Comparison of ENCODE assay signal across 14 mouse cellular contexts in the genomic region with DNA sequence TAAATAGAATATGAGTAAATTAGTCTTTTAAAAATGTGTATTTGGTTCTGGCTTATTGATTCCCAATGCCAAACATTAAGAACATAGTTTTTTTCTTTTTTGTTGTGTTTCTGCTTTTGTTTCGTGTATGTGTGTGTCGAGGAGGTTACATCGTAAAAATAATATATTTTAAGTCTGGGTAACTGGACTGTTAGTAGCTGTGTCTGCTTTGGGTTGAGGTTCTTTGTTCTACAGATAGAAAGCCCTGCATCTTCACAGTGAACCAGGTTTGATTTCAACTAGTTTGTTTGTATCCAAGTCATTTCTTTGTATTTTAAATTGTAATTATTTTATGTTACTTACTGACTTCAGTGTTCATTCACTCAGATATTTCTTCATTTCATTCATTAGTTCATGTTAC. TPM values are rescaled to one million over a fixed set of nuclear protein-coding genes. Genes with fewer than 3 reads are reported as not detected.
DNase-seq lines count a peak whose midpoint lies in the region; ATAC-seq and TF ChIP-seq lines count a peak whose summit lies in the region.
"Had no signal": no experiment of that assay in that cellular context is flagged by ENCODE, and none has a peak within 500 bp of the region (broad histone marks: within the 10 kb centered on the region; RNA-seq: fewer than 3 reads in every experiment).

No protein-coding gene starts in this region.

- 0 out of 2 replicates have a peak overlapping the region, but pooled peaks have one; percentile 60 for H3K4me3 ChIP-seq in heart, embryonic 13.5 days
- H3K4me3 ChIP-seq in midbrain, embryonic 13.5 days (replicated peaks), result peak overlapping the region; percentile 52
- H3K4me3 ChIP-seq in midbrain, embryonic 10.5 days, result no peak overlapping the region
- H3K4me3 ChIP-seq in hindbrain, postnatal 0 days (ENCODE audit: low read length), result peak overlapping the region; percentile 41; the same call in 1 of the 2 replicates
- H3K4me3 ChIP-seq: gastrocnemius, adult 2 months had no signal

- no peak overlapping the region for H3K9ac ChIP-seq in heart, embryonic 13.5 days
- H3K9ac ChIP-seq in midbrain, embryonic 13.5 days (replicated peaks), result peak overlapping the region; percentile 75; the same call in 1 of the 2 replicates
- no peak overlapping the region; the same call in 1 of the 2 replicates for H3K9ac ChIP-seq in hindbrain, postnatal 0 days (replicated peaks; ENCODE audit: low read length)

- peak overlapping the region; percentile 65 for H3K4me2 ChIP-seq in heart, embryonic 13.5 days
- H3K4me2 ChIP-seq in midbrain, embryonic 13.5 days (replicated peaks), result peak overlapping the region; percentile 48
- peak overlapping the region; percentile 56 for H3K4me2 ChIP-seq in hindbrain, postnatal 0 days (ENCODE audit: low read depth, low read length)
- H3K4me2 ChIP-seq: liver, embryonic 11.5 days had no signal

- no peak overlapping the region for H3K27ac ChIP-seq in heart, embryonic 13.5 days (replicated peaks)
- H3K27ac ChIP-seq in midbrain, embryonic 13.5 days, result peak overlapping the region; percentile 92
- H3K27ac ChIP-seq in midbrain, embryonic 10.5 days (replicated peaks), result no peak overlapping the region
- no peak overlapping the region for H3K27ac ChIP-seq in hindbrain, postnatal 0 days
- H3K27ac ChIP-seq: gastrocnemius, adult 2 months had no signal

- TF ChIP-seq CTCF in hindbrain, postnatal 0 days (IDR thresholded peaks at IDR 0.05; ENCODE audit: low read depth), result no peak

- peaks cover 7% of the 10 kb centered on the region for H3K36me3 ChIP-seq in heart, embryonic 13.5 days
- H3K36me3 ChIP-seq in midbrain, embryonic 13.5 days, result no peaks in the 10 kb centered on the region
- H3K36me3 ChIP-seq in midbrain, embryonic 10.5 days, result no peaks in the 10 kb centered on the region
- H3K36me3 ChIP-seq in hindbrain, postnatal 0 days (ENCODE audit: insufficient read depth, low read length), result no peaks in the 10 kb centered on the region

- no peak for DNase-seq in heart, postnatal 36 days
- no peak for DNase-seq in midbrain, embryonic 10.5 days (ENCODE audit: low spot score)
- DNase-seq in hindbrain, postnatal 0 days (ENCODE audit: low spot score), result no peak
- DNase-seq in kidney, adult 18-20 months, result no peak
- no peak for DNase-seq in lung, adult 18-20 months
- DNase-seq: gastrocnemius, adult 2 months; kidney, adult 9 months; thymus, postnatal 25 days had no signal

- intact Hi-C loops in heart, postnatal 36 days (cut with DNase I), result loop anchor here (10.0 kb wide), 1 partner anchor 339 kb away; no protein-coding TSS in a partner anchor

- no peaks in the 10 kb centered on the region for H3K27me3 ChIP-seq in heart, embryonic 13.5 days (replicated peaks)
- H3K27me3 ChIP-seq in midbrain, embryonic 13.5 days, result no peaks in the 10 kb centered on the region
- H3K27me3 ChIP-seq in midbrain, embryonic 10.5 days (ENCODE audit: low read depth, poor library complexity, severe bottlenecking), result no peaks in the 10 kb centered on the region
- H3K27me3 ChIP-seq in hindbrain, postnatal 0 days (ENCODE audit: insufficient read depth, low read length), result no peaks in the 10 kb centered on the region
- H3K27me3 ChIP-seq: CH12.LX had no signal

- ATAC-seq in heart, embryonic 13.5 days (ENCODE audit: extremely low read depth, insufficient number of reproducible peaks, low FRiP score, low TSS enrichment), result no peak
- 0 out of 2 replicates have a peak, but pooled peaks have one; percentile 53 for ATAC-seq in midbrain, embryonic 13.5 days
- no peak; the same call in 1 of the 2 replicates for ATAC-seq in hindbrain, postnatal 0 days
- ATAC-seq: activated CD4-positive, CD25-positive, alpha-beta regulatory T cell, adult 4 months had no signal

- WGBS in heart, embryonic 13.5 days, result 73% methylated on average over 3 of the region's 3 CpGs
- WGBS in midbrain, embryonic 13.5 days, result 89% methylated on average over 3 of the region's 3 CpGs
- 85% methylated on average over 3 of the region's 3 CpGs for WGBS in midbrain, embryonic 10.5 days
- 69% methylated on average over 3 of the region's 3 CpGs for WGBS in hindbrain, postnatal 0 days

- H3K4me1 ChIP-seq in heart, embryonic 13.5 days, result peaks cover 16% of the 10 kb centered on the region
- H3K4me1 ChIP-seq in midbrain, embryonic 13.5 days (replicated peaks), result peaks cover 13% of the 10 kb centered on the region
- H3K4me1 ChIP-seq in midbrain, embryonic 10.5 days, result peaks cover 2% of the 10 kb centered on the region; the same call in 1 of the 2 replicates
- H3K4me1 ChIP-seq in hindbrain, postnatal 0 days (ENCODE audit: insufficient read depth, low read length), result 0 out of 2 replicates have a peak, but pooled peaks cover 6% of the 10 kb centered on the region

- H3K9me3 ChIP-seq in heart, embryonic 13.5 days, result no peaks in the 10 kb centered on the region
- no peaks in the 10 kb centered on the region for H3K9me3 ChIP-seq in midbrain, embryonic 13.5 days
- H3K9me3 ChIP-seq in midbrain, embryonic 10.5 days (replicated peaks), result no peaks in the 10 kb centered on the region
- H3K9me3 ChIP-seq in hindbrain, postnatal 0 days (ENCODE audit: low read length), result no peaks in the 10 kb centered on the region

RNA-seq across cellular contexts. Expression of a gene that starts 0.3 kb away (rescaled TPM):
- 12.9 and 16.4 TPM in 2 replicates for polyA plus RNA-seq in heart, embryonic 13.5 days (2015; fragmentation: Nextera tagmentation; extraction: Ambion mirVana)
- 10 to 100 TPM; 11.1 to 24.8 TPM for total RNA-seq in heart, postnatal 36 days (2021)
- polyA plus RNA-seq in midbrain, embryonic 13.5 days (2015; fragmentation: Nextera tagmentation; extraction: Ambion mirVana), result 20.1 and 20.7 TPM in 2 replicates
- polyA plus RNA-seq in midbrain, embryonic 10.5 days (2016; fragmentation: Nextera tagmentation; extraction: Ambion mirVana), result 1.1 and 2.1 TPM in 2 replicates
- total RNA-seq in hindbrain, postnatal 0 days (2014; rRNA removed), result 19.4 and 24.7 TPM in 2 replicates
- 15.1 and 16.2 TPM in 2 replicates for polyA plus RNA-seq in hindbrain, postnatal 0 days (2015; fragmentation: Nextera tagmentation; extraction: Ambion mirVana)
- total RNA-seq: CH12.LX; gastrocnemius, adult 2 months; hematopoietic stem cell, adult 5-6 weeks had no signal

RNA-seq across cellular contexts. Expression of a gene that starts 59.4 kb away (rescaled TPM):
- 25.5 and 28.1 TPM in 2 replicates for polyA plus RNA-seq in heart, embryonic 13.5 days (2015; fragmentation: Nextera tagmentation; extraction: Ambion mirVana)
- 10 to 100 TPM; 54.1 to 57.1 TPM for total RNA-seq in heart, postnatal 36 days (2021)
- polyA plus RNA-seq in midbrain, embryonic 13.5 days (2015; fragmentation: Nextera tagmentation; extraction: Ambion mirVana), result 31.7 and 33.0 TPM in 2 replicates
- polyA plus RNA-seq in midbrain, embryonic 10.5 days (2016; fragmentation: Nextera tagmentation; extraction: Ambion mirVana), result 24.6 and 29.0 TPM in 2 replicates
- 38.3 and 46.9 TPM in 2 replicates for total RNA-seq in hindbrain, postnatal 0 days (2014; rRNA removed)
- polyA plus RNA-seq in hindbrain, postnatal 0 days (2015; fragmentation: Nextera tagmentation; extraction: Ambion mirVana), result 17.6 and 18.4 TPM in 2 replicates

RNA-seq across cellular contexts. Expression of a gene that starts 59.4 kb away (rescaled TPM):
- 5.3 and 6.8 TPM in 2 replicates for polyA plus RNA-seq in heart, embryonic 13.5 days (2015; fragmentation: Nextera tagmentation; extraction: Ambion mirVana)
- 1 to 10 TPM; 7.2 to 7.6 TPM for total RNA-seq in heart, postnatal 36 days (2021)
- 7.6 and 9.2 TPM in 2 replicates for polyA plus RNA-seq in midbrain, embryonic 13.5 days (2015; fragmentation: Nextera tagmentation; extraction: Ambion mirVana)
- 10.3 and 10.6 TPM in 2 replicates for polyA plus RNA-seq in midbrain, embryonic 10.5 days (2016; fragmentation: Nextera tagmentation; extraction: Ambion mirVana)
- total RNA-seq in hindbrain, postnatal 0 days (2014; rRNA removed), result 1.4 and 2.2 TPM in 2 replicates
- 7.7 and 8.7 TPM in 2 replicates for polyA plus RNA-seq in hindbrain, postnatal 0 days (2015; fragmentation: Nextera tagmentation; extraction: Ambion mirVana)
